Mouse (Mus musculus): ENCODE results near the gene Gart.

Gart gene

GRCm38 (mm10) chr16:91605156-91605555 lies 41.6 kb downstream of the Gart start:
- DNase-seq = no peak

- no peak for DNase-seq
Measured at GRCm38 (mm10) chr16:91601693-91602092, 45.1 kb downstream of the Gart start.

GRCm38 (mm10) chr16:91601081-91601480 lies 45.7 kb downstream of the Gart start:
- no peak for DNase-seq

GRCm38 (mm10) chr16:91599242-91599641 lies 47.5 kb downstream of the Gart start:
- no peak for DNase-seq

- peak; percentile 100 for DNase-seq
Measured at GRCm38 (mm10) chr16:91597672-91598010, 49.1 kb downstream of the Gart start, which contains the start of gene Tmem50b. Gene Tmem50b, minus strand, starts transcription at chr16:91597800.

GRCm38 (mm10) chr16:91596779-91597671 lies 49.7 kb downstream of the Gart start:
- DNase-seq = no peak

- DNase-seq = no peak
Measured at GRCm38 (mm10) chr16:91596397-91596778, 50.4 kb downstream of the Gart start.

- no peak for DNase-seq
Measured at GRCm38 (mm10) chr16:91595076-91595475, 51.7 kb downstream of the Gart start.

- peak; percentile 38 for DNase-seq
Measured at GRCm38 (mm10) chr16:91593262-91593661, 53.5 kb downstream of the Gart start.

- DNase-seq = no peak
Measured at GRCm38 (mm10) chr16:91592162-91592561, 54.6 kb downstream of the Gart start.

GRCm38 (mm10) chr16:91588703-91589102 lies 58.0 kb downstream of the Gart start:
- DNase-seq = no peak

- peak; percentile 72 for DNase-seq
Measured at GRCm38 (mm10) chr16:91587730-91588453, 58.9 kb downstream of the Gart start.

GRCm38 (mm10) chr16:91586244-91586643 lies 60.5 kb downstream of the Gart start:
- no peak for DNase-seq

- DNase-seq = no peak
Measured at GRCm38 (mm10) chr16:91585617-91586016, 61.1 kb downstream of the Gart start.

GRCm38 (mm10) chr16:91582307-91582706 lies 64.4 kb downstream of the Gart start:
- DNase-seq = peak; percentile 70

GRCm38 (mm10) chr16:91578980-91579720 lies 67.6 kb downstream of the Gart start:
- no peak for DNase-seq

- no peak for DNase-seq
Measured at GRCm38 (mm10) chr16:91575151-91575550, 71.6 kb downstream of the Gart start.

All from thymus, postnatal 25 days (tissue).